Mouse (Mus musculus) heart, adult 2 months (tissue): ENCODE measurements around the gene Rprd1b.

Source experiments
- CTCF ChIP-seq: fragments of 200-600 bp; IDR thresholded peaks from 2 replicates; pipeline ENCODE4 v1.8.1; 2022; ENCODE audit warnings: antibody characterized with exemption, mild to moderate bottlenecking, moderate library complexity
- POLR2A ChIP-seq: fragments of 200-500 bp; IDR thresholded peaks from 2 replicates; pipeline ENCODE4 v1.6.1; 2011; ENCODE audit warnings: mild to moderate bottlenecking, low read depth, low read length, control low read depth; ENCODE audit not compliant: insufficient read depth

- TF ChIP-seq CTCF (no peak), POLR2A (no peak)
Measured at GRCm38 (mm10) chr2:158167496-158168205, 139.4 kb downstream of the Rprd1b start.
